Mouse (Mus musculus): ENCODE results near the gene Pink1.

The Pink1 gene

GRCm38 (mm10) chr4:138326077-138326695 lies at the start of gene Pink1:
Gene Pink1, minus strand, starts transcription at chr4:138326307.
- DNase-seq: peak; percentile 90

DNA sequence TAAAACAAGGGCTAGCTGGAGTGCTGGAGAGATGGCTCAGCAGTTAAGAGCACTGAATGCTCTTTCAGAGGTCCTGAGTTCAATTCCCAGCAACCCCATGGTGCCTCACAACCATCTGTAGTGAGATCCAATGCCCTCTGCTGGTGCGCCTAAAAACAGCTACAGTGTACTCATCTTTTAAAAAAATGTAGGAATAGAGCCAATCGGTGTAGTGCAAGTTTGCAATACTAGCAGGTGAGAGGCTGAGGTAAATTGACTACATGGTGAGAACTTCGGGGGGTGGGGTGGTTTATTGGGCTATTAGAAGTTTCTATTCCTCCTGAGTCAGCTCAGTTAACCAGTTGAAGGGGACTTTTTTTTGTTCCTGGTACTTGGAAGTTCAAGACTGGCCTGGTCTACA lies 49.0 kb upstream of the Pink1 start:
- no peak for DNase-seq

DNA sequence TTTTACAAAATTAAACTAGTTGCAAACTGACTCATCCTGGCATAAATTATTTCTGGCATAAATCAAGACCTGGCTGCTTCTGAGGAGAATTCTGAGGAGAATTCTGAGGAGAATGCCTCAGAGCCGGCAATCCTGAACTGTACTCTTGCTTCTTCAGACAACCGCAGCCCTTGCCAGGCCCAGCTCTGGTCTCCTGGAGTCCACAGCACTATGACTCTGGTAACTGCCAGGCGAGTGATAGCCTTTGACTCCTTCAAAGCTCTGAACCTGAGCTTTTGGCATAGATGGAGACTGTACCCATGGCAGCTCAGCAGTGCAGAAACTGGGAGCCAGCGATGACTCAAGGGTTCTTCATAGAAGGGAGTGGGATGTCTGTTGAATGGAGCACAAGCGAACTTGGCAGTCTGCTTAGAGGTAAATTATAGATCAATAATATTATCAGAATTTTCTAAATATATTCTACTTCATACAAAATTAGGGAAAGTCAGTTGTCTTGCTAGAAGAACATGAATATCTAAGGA lies 44.9 kb upstream of the Pink1 start:
- DNase-seq: no peak

GRCm38 (mm10) chr4:138368498-138369260 lies 42.6 kb upstream of the Pink1 start:
- no peak for DNase-seq

DNA sequence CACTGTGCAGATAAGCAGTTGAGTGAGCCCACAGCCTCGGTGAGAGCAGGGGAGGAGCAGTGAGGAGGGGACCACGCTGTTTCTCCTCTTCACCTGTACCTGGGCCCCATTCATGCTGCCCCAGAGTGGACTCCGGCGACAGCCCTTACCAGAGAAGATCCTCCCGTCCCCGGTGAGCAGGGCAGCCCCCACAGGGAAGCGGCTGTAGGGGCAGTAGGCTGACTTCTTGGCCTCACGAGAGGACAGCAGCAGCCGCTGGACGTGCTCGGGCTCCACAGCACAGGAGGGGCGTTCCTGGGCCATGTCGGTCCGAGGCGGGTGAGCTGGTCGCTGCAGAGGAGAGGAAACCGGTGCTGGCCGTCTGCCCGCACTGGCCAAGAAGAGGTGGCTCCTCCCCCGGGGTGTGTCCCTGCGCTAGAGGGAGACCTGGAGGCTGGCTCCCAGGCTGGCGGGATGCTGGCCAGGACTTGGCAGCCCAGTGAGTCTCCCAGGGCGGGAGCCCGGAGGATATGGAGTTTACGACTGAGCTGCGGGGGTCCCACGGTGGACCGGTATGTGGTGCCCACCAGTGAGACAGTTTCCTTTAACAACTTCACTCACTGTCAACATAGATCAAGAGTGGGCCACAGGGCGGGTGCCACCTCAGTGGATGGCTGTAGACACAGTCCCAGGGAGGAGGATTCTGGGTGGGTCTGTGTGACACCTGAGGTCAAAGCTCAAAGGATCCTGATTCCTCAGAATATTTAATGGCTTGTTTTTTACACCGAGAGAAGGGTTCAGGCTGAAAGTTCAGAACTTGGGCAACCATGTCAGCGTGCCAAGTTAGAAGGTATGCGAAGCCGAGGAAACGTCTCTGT lies 41.8 kb upstream of the Pink1 start, which contains the start of gene Cda:
Gene Cda, minus strand, starts transcription at position 352 of the 857 bp plus-strand sequence.
- peak; percentile 84 for DNase-seq

DNA sequence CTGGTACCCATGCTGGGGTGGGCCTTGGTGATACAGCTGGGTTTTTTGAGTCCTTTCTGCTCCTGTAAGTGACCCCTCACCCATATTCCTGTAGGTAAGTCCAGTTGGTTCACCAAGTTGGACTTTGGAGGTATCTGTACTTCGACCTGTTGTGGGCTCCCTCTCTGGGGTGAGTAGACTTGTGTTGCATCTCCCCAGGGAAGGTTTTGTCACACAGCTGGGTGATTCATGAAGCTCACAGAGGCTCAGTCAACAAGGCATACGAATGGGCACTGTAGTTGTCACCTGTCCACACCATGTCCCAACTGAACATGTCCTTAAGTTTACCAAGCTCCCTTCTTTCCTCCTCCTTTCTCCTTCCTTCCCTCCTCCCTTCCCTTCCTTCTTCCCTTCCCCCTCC lies 40.5 kb upstream of the Pink1 start:
- no peak for DNase-seq

DNA sequence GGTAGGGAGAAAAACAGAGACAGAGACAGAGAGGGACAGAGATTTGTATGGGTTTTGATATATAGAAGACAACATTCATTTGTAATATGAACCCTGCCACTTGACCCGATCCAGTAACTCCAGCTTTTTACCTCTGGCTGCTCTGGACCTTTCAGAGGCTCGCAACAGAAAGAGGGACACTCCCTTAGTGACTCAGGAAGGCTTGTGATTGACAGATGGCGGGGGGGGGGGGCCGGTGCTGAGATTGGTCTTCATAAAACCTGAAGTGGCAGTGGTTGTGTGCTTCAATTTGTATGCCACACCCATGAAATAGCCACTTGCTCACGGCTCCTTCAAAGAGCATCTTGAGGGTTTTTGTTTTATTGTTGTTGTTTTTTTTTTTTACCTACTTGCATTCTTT lies 37.4 kb upstream of the Pink1 start:
- no peak for DNase-seq

GRCm38 (mm10) chr4:138362883-138363282 lies 36.8 kb upstream of the Pink1 start:
- DNase-seq: no peak

- DNase-seq: peak; percentile 66
Observed at GRCm38 (mm10) chr4:138361370-138361821, 35.3 kb upstream of the Pink1 start.

GRCm38 (mm10) chr4:138358176-138358575 lies 32.1 kb upstream of the Pink1 start:
- DNase-seq: no peak

GRCm38 (mm10) chr4:138356551-138356950 lies 30.4 kb upstream of the Pink1 start:
- no peak for DNase-seq

DNA sequence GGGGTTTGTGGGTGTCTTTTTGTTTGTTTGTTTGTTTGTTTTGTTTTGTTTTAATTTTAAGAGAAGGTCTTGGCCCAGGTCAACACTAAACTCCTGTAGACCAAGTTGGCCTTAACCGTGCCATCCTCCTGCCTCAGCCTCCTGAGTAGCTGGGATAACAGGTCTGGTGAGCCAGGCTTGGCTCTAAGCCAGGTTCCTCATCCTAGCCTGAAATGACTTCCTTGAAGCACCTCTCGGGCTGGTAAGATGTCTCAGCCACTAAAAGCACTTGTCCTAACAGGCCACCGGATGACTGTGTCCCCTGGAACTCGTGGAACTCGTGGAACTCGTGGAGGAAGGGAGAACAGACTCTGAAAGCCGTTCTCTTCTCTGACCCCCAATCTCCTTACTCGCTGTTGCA lies 30.0 kb upstream of the Pink1 start:
- no peak for DNase-seq

DNA sequence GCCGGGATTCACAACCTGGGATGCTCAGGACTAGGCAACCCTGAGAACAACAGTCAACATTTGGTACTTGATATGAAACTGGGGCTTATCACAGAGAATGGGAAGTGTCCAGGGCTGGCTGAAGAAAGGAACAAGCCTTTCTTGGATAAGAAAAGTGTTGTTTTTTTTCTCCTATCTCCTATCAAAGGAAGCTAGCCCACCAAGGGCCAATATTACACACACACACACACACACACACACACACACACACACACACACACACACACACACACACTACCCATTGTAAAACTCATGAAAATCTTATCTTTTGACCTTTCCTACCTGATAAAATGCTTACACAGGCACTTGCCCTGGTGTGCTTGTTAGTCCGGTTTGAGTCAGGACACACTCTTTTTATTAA lies 29.4 kb upstream of the Pink1 start:
- DNase-seq: no peak

DNA sequence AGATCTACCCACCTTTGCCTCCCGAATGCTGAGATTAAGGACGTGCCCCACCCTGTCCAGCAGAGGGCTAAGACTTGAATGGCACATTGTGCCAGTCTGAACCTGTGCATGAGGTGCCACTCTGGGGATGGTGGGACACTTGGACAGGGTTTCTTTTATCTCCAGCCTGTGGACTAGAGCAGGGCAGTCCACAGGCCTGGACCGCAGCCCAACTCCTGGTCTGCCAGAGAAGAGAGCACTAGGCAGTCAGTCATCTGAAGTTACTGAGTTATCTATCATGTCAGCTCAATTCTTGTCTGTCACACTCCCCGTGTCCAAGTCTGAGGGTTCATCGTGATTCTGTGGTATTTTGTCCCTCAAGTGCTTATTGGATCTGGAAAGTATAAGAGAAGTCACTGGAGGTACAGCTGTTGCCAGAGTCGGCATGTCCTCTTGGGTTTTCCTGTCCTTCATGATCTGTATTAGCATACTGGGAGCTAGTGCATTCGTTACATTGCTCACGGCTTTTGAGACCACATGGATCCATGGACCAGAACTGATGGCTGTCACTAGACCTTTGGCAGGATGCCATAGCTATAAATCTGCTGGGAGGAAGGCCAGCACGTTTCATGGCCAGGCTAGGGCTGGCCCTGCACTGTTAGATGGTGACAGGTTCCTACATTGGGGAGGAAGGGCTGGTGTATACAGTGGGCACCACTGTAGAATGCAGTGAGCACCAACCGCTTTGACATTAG lies 27.5 kb upstream of the Pink1 start:
- no peak for DNase-seq

- no peak for DNase-seq
Observed at GRCm38 (mm10) chr4:138352692-138353091, 26.6 kb upstream of the Pink1 start.

DNA sequence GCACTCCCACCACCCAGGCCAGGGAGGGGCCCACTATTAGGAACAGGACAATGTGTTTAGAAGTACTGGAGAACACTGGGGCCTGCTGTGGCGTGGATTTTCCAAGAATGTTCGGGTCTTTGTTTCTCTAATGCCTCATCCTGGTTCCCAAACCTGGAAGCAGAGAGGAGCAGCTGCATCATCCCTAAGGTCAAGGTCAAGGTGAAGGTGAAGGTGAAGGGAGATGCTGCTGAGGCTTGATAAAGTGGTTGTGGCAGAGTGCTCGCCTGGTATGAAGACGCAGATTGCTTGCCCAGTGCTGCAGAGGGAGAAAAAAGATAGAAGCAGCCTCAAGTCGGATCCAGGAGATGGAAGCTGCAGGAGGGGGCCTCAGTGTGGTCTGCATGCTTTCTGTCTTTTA lies 25.7 kb upstream of the Pink1 start:
- no peak for DNase-seq

DNA sequence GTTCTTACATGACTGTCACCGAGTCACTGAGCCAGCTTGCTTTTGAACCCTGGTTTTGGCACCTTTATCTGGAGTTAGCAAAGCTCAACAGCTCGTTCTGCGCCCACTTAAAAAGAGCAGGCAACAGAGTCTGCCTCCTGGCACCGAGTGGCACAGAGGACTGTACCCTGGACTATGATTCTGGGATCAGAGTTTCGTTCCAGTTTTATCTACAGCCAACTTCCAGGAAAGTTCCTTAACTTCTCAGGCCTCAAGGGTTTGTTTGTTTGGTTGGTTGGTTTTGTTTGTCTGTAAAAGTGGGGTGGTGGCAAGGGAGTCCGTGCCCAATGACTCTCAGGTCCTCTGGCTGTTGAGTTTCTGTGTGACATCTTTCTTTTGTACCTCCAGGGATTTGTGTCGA lies 22.6 kb upstream of the Pink1 start:
- no peak for DNase-seq

- DNase-seq: no peak
Observed at GRCm38 (mm10) chr4:138347280-138347679, 21.2 kb upstream of the Pink1 start.

DNA sequence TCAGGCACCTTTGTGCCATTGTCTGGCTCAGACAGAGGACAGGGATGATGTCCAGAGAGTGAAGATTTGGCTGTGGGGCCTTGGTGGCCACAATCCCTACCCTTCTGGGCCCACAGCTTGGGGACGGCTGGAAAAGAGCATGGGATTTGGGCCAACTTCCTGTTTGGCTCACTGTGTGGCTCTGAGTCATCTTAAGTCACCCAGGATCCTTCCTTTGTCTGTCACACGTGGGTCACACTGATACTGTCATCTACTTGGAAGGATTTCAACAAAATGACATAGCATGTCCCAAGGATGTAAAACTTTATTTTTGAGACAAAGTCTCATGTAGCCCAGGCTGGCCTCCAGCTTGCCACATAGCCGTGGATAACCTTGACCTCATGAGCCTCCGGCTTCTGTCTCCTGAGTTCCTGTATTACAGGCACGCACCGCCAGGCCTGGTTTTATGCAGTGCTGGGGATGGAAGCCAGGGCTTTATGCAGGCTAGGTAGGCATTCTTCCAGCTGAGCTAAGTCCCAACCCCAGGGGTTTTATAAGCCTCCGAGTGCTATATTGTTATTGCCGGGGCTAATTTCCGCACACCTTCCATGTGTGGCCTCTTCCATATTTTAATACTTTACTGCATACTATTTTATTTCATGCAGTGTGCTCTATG lies 18.9 kb upstream of the Pink1 start:
- no peak for DNase-seq

- peak; percentile 61 for DNase-seq
Observed at GRCm38 (mm10) chr4:138343341-138343837, 17.3 kb upstream of the Pink1 start.

- no peak for DNase-seq
Observed at GRCm38 (mm10) chr4:138342778-138343177, 16.7 kb upstream of the Pink1 start.

DNA sequence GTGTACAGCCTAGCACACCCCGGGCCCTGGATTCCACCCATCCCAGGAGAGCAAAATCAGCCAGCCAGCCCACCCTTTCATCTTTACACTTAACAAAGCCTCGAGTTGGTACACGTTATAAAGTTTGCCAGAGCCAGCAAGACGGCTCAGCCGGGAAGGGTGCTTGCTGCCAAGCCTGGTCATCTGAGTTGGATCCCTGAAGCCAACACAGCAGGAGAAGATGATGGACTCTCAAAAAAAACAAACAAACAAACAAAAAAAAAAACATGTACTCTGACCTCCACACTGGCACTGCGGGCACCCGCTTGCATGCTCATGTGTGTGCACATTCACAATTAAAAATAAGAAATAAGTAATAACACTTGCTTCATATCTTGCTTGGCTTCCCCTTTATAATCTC lies 15.9 kb upstream of the Pink1 start:
- DNase-seq: no peak

Data from cerebellum, adult 11-12 months (tissue).